Mouse (Mus musculus) Patski (cell line): Measurements from ENCODE around the gene Acss2. TPM values are rescaled to one million over a fixed set of nuclear protein-coding genes. Genes with fewer than 3 reads are reported as not detected.
A peak's percentile ranks its signal among the peaks of the same experiment; 100 is the strongest.

ENCODE experiments used
- ATAC-seq: fragments of 100-300 bp; one replicate; pipeline ENCODE4 v1.8.0; 2021
- CTCF ChIA-PET: fragments of 350-600 bp; sonication (Branson Sonifier 250); formaldehyde crosslinking; loops from one replicate; lab custom pipeline; 2022; ENCODE audit warnings: inconsistent platforms; lab: Charles Lee
- POLR2A ChIA-PET: fragments of 350-600 bp; sonication (Branson Sonifier 250); formaldehyde crosslinking; loops from one replicate; lab custom pipeline; 2022; ENCODE audit warnings: antibody characterized with exemption, inconsistent platforms; lab: Charles Lee
- DNase-seq: peaks from one replicate; pipeline ENCODE4 v3.0.0-alpha.2; 2011; ENCODE audit warnings: low read depth, low spot score
- H3K27me3 ChIP-seq: fragments of 371-371 bp; one replicate; pipeline ENCODE4 v1.5.1; 2021
- CTCF ChIP-seq: fragments of 100-300 bp; IDR thresholded peaks from one replicate; pipeline ENCODE4 v1.5.1; 2021
- in situ Hi-C: fragments of 300-500 bp; cut with MboI; formaldehyde crosslinking; loops from 3 replicates; pipeline ENCODE4 v1.11.1; 2018; ENCODE audit warnings: low pct_unique_long_range_greater_than_20kb, mixed read lengths
- polyA plus RNA-seq: library from polyadenylated mRNA; unstranded; gene quantifications from one replicate; pipeline ENCODE4 v1.2.3, GENCODE M21; 2021

The Acss2 gene
- polyA plus RNA-seq, 1 experiment from 2014 or later, result 12.4 TPM

GRCm38 (mm10) chr2:155573001-155573400, 55.3 kb downstream of the Acss2 start:
- no peaks in the 10 kb centered on the region for H3K27me3 ChIP-seq
- no peak for ATAC-seq
- ChIA-PET POLR2A (no interaction called here), CTCF (interaction anchor here (1.0 kb wide), 1 partner anchor 18 kb away, joined by 4 read pairs; no protein-coding TSS in a partner anchor)
- no peak for TF ChIP-seq CTCF
- in situ Hi-C loops, result no loop called here
- DNase-seq, result no peak

- ChIA-PET POLR2A (no interaction called here), CTCF (interaction anchor here (0.9 kb wide), 1 partner anchor 58 kb away, joined by 3 read pairs; no protein-coding TSS in a partner anchor)
- no peaks in the 10 kb centered on the region for H3K27me3 ChIP-seq
- ATAC-seq (no peak), DNase-seq (no peak)
- TF ChIP-seq CTCF, result no peak
- in situ Hi-C loops, result no loop called here
These were observed 56.2 kb downstream of the Acss2 start for GRCm38 (mm10) chr2:155573996-155574395.

DNA sequence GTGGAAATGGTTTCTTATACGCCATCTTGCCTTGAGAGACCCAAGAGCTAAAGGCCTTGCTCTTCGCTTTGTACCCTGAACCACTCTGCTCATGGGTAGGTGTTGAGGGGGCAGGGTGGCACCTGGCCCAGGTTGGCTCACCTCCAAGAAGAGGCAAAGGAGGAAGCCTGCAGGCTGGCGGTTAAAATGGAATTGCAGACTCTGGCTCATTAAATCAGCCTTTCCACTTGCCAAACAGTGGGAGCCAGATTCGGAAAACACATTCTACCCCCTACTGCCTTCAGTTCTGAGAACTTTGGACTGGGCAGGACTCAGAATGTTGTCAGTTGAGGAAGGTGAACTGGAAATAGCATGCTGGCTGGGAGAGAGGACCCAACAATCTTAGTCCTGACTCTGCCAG, 57.0 kb downstream of the Acss2 start:
- DNase-seq (no peak), ATAC-seq (no peak)
- no peaks in the 10 kb centered on the region for H3K27me3 ChIP-seq
- no peak for TF ChIP-seq CTCF
- CTCF ChIA-PET, result interaction anchor here (0.9 kb wide), 1 partner anchor 59 kb away, joined by 3 read pairs; no protein-coding TSS in a partner anchor
- POLR2A ChIA-PET, result interaction anchor here (0.6 kb wide), 1 partner anchor 261 kb away, joined by 3 read pairs; no protein-coding TSS in a partner anchor
- in situ Hi-C loops, result no loop called here

- CTCF ChIA-PET, result no interaction called here
- POLR2A ChIA-PET, result no interaction called here
- H3K27me3 ChIP-seq, result no peaks in the 10 kb centered on the region
- DNase-seq, result no peak
- in situ Hi-C loops, result no loop called here
- no peak for ATAC-seq
- no peak for TF ChIP-seq CTCF
These were observed 58.9 kb downstream of the Acss2 start for GRCm38 (mm10) chr2:155576656-155577055.

- ATAC-seq (no peak), DNase-seq (no peak)
- ChIA-PET CTCF (no interaction called here), POLR2A (no interaction called here)
- no peak for TF ChIP-seq CTCF
- in situ Hi-C loops, result no loop called here
- no peaks in the 10 kb centered on the region for H3K27me3 ChIP-seq
These were observed 62.6 kb downstream of the Acss2 start for GRCm38 (mm10) chr2:155580331-155580730.

DNA sequence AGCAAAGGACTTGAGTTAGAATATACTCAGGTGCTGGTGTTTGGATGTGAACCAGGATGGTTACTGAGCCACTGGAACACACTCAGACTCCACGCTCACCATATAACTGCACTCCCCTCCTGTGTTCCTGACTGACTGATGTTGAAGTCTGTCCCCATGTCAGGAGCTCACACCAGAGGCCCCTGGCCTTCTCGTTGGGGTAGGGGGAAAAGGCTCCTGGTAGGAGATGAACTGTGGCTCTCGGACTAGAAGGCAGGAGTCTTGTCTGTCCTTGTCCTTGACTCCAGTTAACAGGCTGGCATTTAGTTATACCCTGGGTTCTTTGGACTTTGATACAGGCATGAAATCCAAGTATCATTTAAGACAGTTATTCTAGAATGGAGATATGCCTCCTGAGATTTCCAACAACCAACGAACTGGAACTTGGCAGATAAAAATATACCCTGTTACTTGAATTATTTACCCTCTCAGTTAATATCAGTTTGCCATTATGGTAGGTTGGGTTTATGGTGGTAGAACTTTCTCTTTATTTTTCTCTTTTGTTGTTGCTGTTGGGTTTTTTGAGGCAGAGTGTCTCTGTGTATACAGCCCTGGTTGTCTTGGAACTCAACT, 64.7 kb downstream of the Acss2 start:
- no peaks in the 10 kb centered on the region for H3K27me3 ChIP-seq
- in situ Hi-C loops, result no loop called here
- DNase-seq, result no peak
- CTCF ChIA-PET, result interaction anchor here (1.1 to 4.3 kb wide), 3 partner anchors 37 to 69 kb away, joined by 4 to 40 read pairs (median 11); partner anchors contain the start of genes Acss2 and Ggt7
- no peak for TF ChIP-seq CTCF
- POLR2A ChIA-PET, result no interaction called here
- ATAC-seq, result no peak

- CTCF ChIA-PET, result interaction anchor here (1.2 to 4.3 kb wide), 4 partner anchors 9 to 69 kb away, joined by 3 to 40 read pairs (median 7); partner anchors contain the start of genes Acss2, Ggt7 and Gss
- DNase-seq (no peak), ATAC-seq (no peak)
- in situ Hi-C loops, result no loop called here
- TF ChIP-seq CTCF, result no peak
- POLR2A ChIA-PET, result interaction anchor here (0.6 kb wide), 1 partner anchor 41 kb away, joined by 4 read pairs; no protein-coding TSS in a partner anchor
- H3K27me3 ChIP-seq, result no peaks in the 10 kb centered on the region
These were observed 65.2 kb downstream of the Acss2 start for GRCm38 (mm10) chr2:155582996-155583395.

- ChIA-PET POLR2A (interaction anchor here (0.6 to 1.5 kb wide), 3 partner anchors 29 to 182 kb away, joined by 3 to 7 read pairs (median 4); no protein-coding TSS in a partner anchor), CTCF (interaction anchor here (0.6 to 4.3 kb wide), 17 partner anchors 8 to 72 kb away, joined by 3 to 40 read pairs (median 3); partner anchors contain the start of genes Acss2, Ggt7, Gss and Myh7b)
- TF ChIP-seq CTCF, result peak; percentile 96
- in situ Hi-C loops, result no loop called here
- DNase-seq, result no peak
- H3K27me3 ChIP-seq, result no peaks in the 10 kb centered on the region
- ATAC-seq, result peak; percentile 44
These were observed 66.3 kb downstream of the Acss2 start for GRCm38 (mm10) chr2:155583927-155584530.

DNA sequence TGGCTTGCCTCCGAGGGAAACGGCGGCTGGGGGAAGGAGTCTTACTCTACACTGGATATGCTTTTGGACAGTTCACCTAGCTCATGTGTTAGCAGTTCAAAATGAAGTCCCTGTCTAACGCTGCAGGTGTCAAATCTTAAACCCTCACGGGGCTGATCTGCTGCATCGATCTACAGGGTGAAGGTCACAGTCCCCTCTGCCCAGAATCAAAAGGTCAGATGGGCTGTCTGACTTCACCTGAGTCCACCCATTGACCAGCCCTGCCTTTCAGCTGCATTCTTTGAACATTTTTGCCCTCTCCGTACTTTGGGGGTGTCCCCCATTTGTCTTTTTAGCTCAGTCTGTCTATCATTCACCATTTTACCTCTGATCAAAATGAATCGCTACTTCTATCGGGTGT, 67.3 kb downstream of the Acss2 start:
- DNase-seq (no peak), ATAC-seq (no peak)
- no peaks in the 10 kb centered on the region for H3K27me3 ChIP-seq
- ChIA-PET POLR2A (interaction anchor here (1.5 kb wide), 1 partner anchor 69 kb away, joined by 7 read pairs; no protein-coding TSS in a partner anchor), CTCF (interaction anchor here (0.7 to 4.3 kb wide), 6 partner anchors 13 to 71 kb away, joined by 3 to 40 read pairs (median 8); partner anchors contain the start of genes Acss2 and Ggt7)
- in situ Hi-C loops, result loop anchor here (5.0 kb wide), 1 partner anchor 68 kb away; the partner anchor contains the start of genes Acss2 and Ggt7
- TF ChIP-seq CTCF, result no peak

- in situ Hi-C loops, result loop anchor here (5.0 kb wide), 1 partner anchor 68 kb away; the partner anchor contains the start of genes Acss2 and Ggt7
- no peak for TF ChIP-seq CTCF
- DNase-seq (no peak), ATAC-seq (no peak)
- POLR2A ChIA-PET, result interaction anchor here (1.5 kb wide), 1 partner anchor 69 kb away, joined by 7 read pairs; no protein-coding TSS in a partner anchor
- no peaks in the 10 kb centered on the region for H3K27me3 ChIP-seq
- CTCF ChIA-PET, result interaction anchor here (0.7 to 4.3 kb wide), 4 partner anchors 13 to 72 kb away, joined by 3 to 40 read pairs (median 12); partner anchors contain the start of genes Acss2 and Ggt7
These were observed 67.7 kb downstream of the Acss2 start for GRCm38 (mm10) chr2:155585486-155585885.
